Mouse (Mus musculus): Measurements from ENCODE around the gene Rbm48. TPM values are rescaled to one million over a fixed set of nuclear protein-coding genes. Genes with fewer than 3 reads are reported as not detected.

Gene Rbm48
- polyA plus RNA-seq (2012; rRNA removed): 12.8 and 13.0 TPM in 2 replicates

DNA sequence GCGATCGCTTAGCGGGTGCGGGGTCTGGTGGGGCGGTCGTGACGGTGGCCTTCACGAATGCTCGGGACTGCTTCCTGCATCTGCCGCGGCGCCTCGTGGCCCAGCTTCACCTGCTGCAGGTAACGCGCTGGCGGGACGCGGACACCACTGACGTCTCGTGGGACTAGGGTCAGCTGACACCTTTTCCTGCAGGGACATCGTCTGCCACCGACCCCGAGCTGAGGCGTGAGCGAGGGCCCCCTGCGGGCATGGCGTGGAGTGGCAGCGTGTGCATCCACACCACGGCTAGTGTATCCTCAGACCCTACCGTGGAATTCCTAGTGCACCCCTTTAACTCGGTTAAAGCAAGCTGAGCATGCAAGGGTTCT lies at the start of gene Rbm48:
Rbm48 (minus strand) TSS at position 187 of the 368 bp plus-strand sequence.
- peak; percentile 83 to 85 for DNase-seq
- Histone ChIP-seq H3K27me3 (ENCODE audit: control insufficient read depth, insufficient read depth, low read length) (no peaks in the 10 kb centered on the region), H3K27ac (ENCODE audit: insufficient read depth, low read length) (peak within 1 kb of the TSS; percentile 72), H3K4me1 (ENCODE audit: control insufficient read depth, insufficient read depth, low read length) (0 out of 2 replicates have a peak, but pooled peaks cover 3% of the 10 kb centered on the region), H3K4me3 (replicated peaks; ENCODE audit: insufficient read depth, low read depth, low read length) (peak within 1 kb of the TSS; percentile 95)
- TF ChIP-seq POLR2A (IDR thresholded peaks at IDR 0.05; ENCODE audit: borderline replicate concordance, insufficient read depth, low read length) (peak; percentile 37; the same call in 1 of the 2 replicates), CTCF (IDR thresholded peaks at IDR 0.05; ENCODE audit: borderline replicate concordance, insufficient read depth, low read depth, low read length) (peak; percentile 55)
- under 1% methylated on average over 31 of the region's 31 CpGs for WGBS

DNA sequence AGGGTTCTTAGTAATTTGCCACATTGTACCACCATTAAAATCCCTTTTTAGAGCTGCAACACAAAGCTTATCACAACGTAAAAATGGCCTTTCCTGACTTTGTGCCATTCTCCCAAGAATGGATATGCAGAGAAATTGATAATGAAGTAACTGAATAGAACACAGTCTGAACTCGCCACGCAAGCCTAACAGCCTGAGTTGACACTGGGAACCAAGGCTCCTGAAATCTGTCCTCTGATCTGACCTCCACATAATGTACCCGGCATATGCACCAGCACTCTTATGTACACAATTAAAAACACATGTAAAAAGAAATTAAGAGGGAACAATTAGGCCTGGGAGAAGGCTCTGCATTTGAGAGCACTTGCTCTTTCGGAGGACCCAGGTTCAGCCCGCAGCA lies 48.9 kb upstream of the Rbm48 start:
- WGBS: 87% methylated on average over 6 of the region's 6 CpGs
- no peak for DNase-seq
- Histone ChIP-seq H3K4me1 (ENCODE audit: control insufficient read depth, insufficient read depth, low read length) (no peaks in the 10 kb centered on the region), H3K27me3 (ENCODE audit: control insufficient read depth, insufficient read depth, low read length) (no peaks in the 10 kb centered on the region), H3K4me3 (replicated peaks; ENCODE audit: insufficient read depth, low read depth, low read length) (no peak overlapping the region), H3K27ac (ENCODE audit: insufficient read depth, low read length) (no peak overlapping the region)
- TF ChIP-seq POLR2A (IDR thresholded peaks at IDR 0.05; ENCODE audit: borderline replicate concordance, insufficient read depth, low read length): no peak
- TF ChIP-seq CTCF (IDR thresholded peaks at IDR 0.05; ENCODE audit: borderline replicate concordance, insufficient read depth, low read depth, low read length): no peak

DNA sequence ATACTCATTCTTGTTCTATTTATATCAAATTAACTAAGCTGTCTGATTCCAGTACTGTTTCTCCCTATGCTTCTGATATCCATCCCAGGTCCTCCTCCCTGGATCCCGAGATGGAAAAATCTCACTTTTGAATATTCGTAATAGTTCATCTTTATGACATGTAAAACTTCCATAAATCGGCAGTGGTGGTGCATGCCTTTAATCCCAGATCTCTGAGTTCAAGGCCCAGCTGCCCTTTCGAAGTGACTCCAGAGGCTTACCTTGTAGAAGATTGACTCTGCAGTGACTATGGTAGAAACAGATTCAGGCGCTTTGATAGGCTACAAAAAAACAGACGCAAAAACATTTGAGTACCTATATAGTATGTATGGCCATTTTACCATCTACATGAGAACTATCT lies 48.2 kb upstream of the Rbm48 start:
- 94% methylated on average over 6 of the region's 6 CpGs for WGBS
- no peak for DNase-seq
- no peaks in the 10 kb centered on the region for H3K27me3 ChIP-seq (ENCODE audit: control insufficient read depth, insufficient read depth, low read length)
- no peaks in the 10 kb centered on the region for H3K4me1 ChIP-seq (ENCODE audit: control insufficient read depth, insufficient read depth, low read length)
- H3K4me3 ChIP-seq (replicated peaks; ENCODE audit: insufficient read depth, low read depth, low read length): no peak overlapping the region
- no peak for TF ChIP-seq POLR2A (IDR thresholded peaks at IDR 0.05; ENCODE audit: borderline replicate concordance, insufficient read depth, low read length)
- no peak for TF ChIP-seq CTCF (IDR thresholded peaks at IDR 0.05; ENCODE audit: borderline replicate concordance, insufficient read depth, low read depth, low read length)
- no peak overlapping the region for H3K27ac ChIP-seq (ENCODE audit: insufficient read depth, low read length)

DNA sequence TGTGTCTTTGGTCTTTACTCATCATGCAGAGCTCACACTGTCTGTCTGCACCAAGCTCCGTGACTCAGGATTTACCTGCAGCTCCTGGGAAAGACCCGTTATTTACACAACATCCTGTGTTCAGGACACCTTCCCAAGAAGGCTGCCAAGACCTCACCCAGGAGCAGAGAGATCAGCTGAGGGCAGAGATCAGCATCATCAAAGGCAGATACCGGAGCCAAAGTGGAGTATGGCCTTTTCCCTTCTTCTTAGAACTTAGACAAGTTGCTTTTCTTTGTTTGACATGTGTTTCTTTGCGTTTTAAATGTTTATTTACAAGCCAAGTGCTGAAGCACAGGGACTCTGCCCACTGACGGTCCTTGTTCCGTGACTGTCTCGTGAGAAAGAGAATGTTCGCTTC lies 38.9 kb upstream of the Rbm48 start:
- H3K27me3 ChIP-seq (ENCODE audit: control insufficient read depth, insufficient read depth, low read length): no peaks in the 10 kb centered on the region
- DNase-seq: no peak
- H3K4me3 ChIP-seq (replicated peaks; ENCODE audit: insufficient read depth, low read depth, low read length): no peak overlapping the region
- 88% methylated on average over 8 of the region's 8 CpGs for WGBS
- no peak overlapping the region for H3K27ac ChIP-seq (ENCODE audit: insufficient read depth, low read length)
- H3K4me1 ChIP-seq (ENCODE audit: control insufficient read depth, insufficient read depth, low read length): no peaks in the 10 kb centered on the region
- TF ChIP-seq POLR2A (IDR thresholded peaks at IDR 0.05; ENCODE audit: borderline replicate concordance, insufficient read depth, low read length) (no peak), CTCF (IDR thresholded peaks at IDR 0.05; ENCODE audit: borderline replicate concordance, insufficient read depth, low read depth, low read length) (no peak)

DNA sequence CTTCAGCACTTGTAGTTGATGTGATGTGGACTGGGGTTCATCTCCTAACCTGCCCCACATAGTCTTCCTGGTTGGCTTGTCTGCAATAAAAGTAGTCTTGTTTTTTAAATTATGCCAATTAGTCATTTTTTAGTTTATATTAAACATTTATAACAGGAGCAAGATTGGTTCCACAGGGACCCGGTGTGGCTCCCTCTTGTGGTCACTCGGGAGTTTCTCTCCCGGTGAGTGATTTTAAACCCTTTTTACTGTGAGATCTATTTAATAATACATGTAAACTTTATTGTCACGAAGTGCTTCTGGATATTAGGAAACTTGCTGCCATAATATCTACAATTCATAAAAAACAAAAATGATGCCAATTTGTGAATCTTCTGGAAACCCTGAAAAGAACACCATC lies 37.6 kb upstream of the Rbm48 start:
- 74% methylated on average over 4 of the region's 4 CpGs for WGBS

DNA sequence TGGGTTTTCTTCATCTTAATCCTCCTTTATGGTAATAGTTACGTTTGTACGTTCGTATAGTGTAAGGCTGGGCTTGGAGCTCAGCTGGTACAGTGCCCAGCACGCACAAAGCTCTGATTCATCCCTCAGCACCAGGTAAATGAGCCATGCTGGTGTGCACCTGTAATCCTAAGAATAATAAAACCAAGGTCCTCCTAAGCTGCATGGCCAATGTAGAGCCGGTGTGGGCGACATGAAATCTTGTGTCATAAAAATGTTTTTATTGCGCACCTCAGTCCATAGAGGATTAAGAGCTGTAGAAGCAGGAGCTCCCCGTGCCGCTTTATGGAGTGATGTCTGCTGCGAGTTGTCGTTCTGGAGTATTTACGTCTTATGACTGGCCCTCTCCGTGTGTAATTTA lies 36.9 kb upstream of the Rbm48 start:
- no peak for DNase-seq
- no peak overlapping the region for H3K27ac ChIP-seq (ENCODE audit: insufficient read depth, low read length)
- TF ChIP-seq POLR2A (IDR thresholded peaks at IDR 0.05; ENCODE audit: borderline replicate concordance, insufficient read depth, low read length) (no peak), CTCF (IDR thresholded peaks at IDR 0.05; ENCODE audit: borderline replicate concordance, insufficient read depth, low read depth, low read length) (no peak)
- 94% methylated on average over 13 of the region's 13 CpGs for WGBS
- no peaks in the 10 kb centered on the region for H3K27me3 ChIP-seq (ENCODE audit: control insufficient read depth, insufficient read depth, low read length)
- no peak overlapping the region for H3K4me3 ChIP-seq (replicated peaks; ENCODE audit: insufficient read depth, low read depth, low read length)
- no peaks in the 10 kb centered on the region for H3K4me1 ChIP-seq (ENCODE audit: control insufficient read depth, insufficient read depth, low read length)

More for the DNA sequence above, 37.6 kb upstream of the Rbm48 start:
- Histone ChIP-seq H3K4me1 (ENCODE audit: control insufficient read depth, insufficient read depth, low read length) (no peaks in the 10 kb centered on the region), H3K4me3 (replicated peaks; ENCODE audit: insufficient read depth, low read depth, low read length) (no peak overlapping the region), H3K27ac (ENCODE audit: insufficient read depth, low read length) (no peak overlapping the region), H3K27me3 (ENCODE audit: control insufficient read depth, insufficient read depth, low read length) (no peaks in the 10 kb centered on the region)
- no peak for DNase-seq
- TF ChIP-seq CTCF (IDR thresholded peaks at IDR 0.05; ENCODE audit: borderline replicate concordance, insufficient read depth, low read depth, low read length) (no peak), POLR2A (IDR thresholded peaks at IDR 0.05; ENCODE audit: borderline replicate concordance, insufficient read depth, low read length) (no peak)

DNA sequence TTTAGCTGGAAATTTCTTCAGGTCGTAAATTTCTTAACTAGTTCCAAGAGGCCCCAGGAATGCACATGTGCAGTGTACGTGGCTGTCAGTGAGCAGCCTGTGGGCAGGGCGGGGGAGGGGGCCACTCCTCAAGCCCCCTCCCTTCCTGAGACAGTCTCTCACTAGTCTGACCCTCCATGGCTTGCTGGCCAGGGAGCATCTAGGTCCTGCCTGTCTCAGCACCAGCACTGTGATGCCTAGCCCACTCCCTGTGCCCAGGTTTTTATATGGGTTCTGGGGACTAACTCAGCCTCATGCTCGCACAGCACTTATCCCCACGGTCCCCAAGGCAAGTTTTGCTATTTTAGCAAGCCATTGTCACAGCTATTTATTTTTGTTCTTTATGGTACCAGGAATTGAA lies 35.9 kb upstream of the Rbm48 start:
- Histone ChIP-seq H3K4me3 (replicated peaks; ENCODE audit: insufficient read depth, low read depth, low read length) (no peak overlapping the region), H3K27me3 (ENCODE audit: control insufficient read depth, insufficient read depth, low read length) (no peaks in the 10 kb centered on the region), H3K4me1 (ENCODE audit: control insufficient read depth, insufficient read depth, low read length) (no peaks in the 10 kb centered on the region), H3K27ac (ENCODE audit: insufficient read depth, low read length) (no peak overlapping the region)
- TF ChIP-seq POLR2A (IDR thresholded peaks at IDR 0.05; ENCODE audit: borderline replicate concordance, insufficient read depth, low read length): no peak
- no peak for TF ChIP-seq CTCF (IDR thresholded peaks at IDR 0.05; ENCODE audit: borderline replicate concordance, insufficient read depth, low read depth, low read length)
- DNase-seq: no peak
- WGBS: 90% methylated on average over 5 of the region's 5 CpGs

DNA sequence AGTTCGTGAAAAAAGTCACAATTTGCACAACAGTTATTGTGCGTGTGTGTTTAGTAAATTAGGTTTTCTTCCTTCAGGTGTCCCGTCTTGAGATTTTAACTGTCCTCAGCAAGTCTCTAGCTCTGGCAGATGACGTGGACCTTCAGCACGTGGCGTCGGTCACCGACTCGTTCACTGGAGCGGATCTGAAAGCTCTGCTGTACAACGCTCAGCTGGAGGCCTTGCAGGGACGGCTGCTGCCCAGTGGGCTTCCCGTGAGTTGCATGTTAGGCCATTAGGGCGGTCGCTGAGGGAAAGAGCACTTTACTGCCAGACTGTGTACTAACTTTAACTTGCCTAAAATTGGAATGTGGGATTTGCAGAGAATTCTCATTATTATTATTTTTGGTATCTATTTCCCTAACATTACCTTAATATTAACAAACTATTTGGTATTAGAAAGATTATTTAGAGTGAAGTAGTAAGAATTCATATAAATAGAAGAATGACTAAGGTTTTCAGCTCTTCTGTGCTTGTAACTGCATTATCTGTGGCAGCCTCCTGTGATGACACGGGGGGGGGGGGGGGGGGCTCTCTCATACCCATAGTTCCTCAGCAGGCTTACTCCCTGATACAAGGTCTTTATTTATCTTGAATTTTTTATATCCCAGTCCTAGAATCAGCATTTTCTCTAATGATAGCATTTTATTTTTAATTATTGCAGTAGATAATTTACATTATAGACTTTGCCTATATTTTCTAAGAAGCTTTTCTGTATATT lies 35.3 kb upstream of the Rbm48 start:
- TF ChIP-seq CTCF (IDR thresholded peaks at IDR 0.05; ENCODE audit: borderline replicate concordance, insufficient read depth, low read depth, low read length) (no peak), POLR2A (IDR thresholded peaks at IDR 0.05; ENCODE audit: borderline replicate concordance, insufficient read depth, low read length) (no peak)
- Histone ChIP-seq H3K27me3 (ENCODE audit: control insufficient read depth, insufficient read depth, low read length) (no peaks in the 10 kb centered on the region), H3K27ac (ENCODE audit: insufficient read depth, low read length) (no peak overlapping the region), H3K4me3 (replicated peaks; ENCODE audit: insufficient read depth, low read depth, low read length) (no peak overlapping the region), H3K4me1 (ENCODE audit: control insufficient read depth, insufficient read depth, low read length) (no peaks in the 10 kb centered on the region)
- 26% methylated on average over 16 of the region's 16 CpGs for WGBS
- DNase-seq: no peak
